Mouse (Mus musculus) hematopoietic stem cell, adult 5-6 weeks (primary cell): ENCODE data around the gene Eif2b2. TPM values are rescaled to one million over a fixed set of nuclear protein-coding genes. Genes with fewer than 3 reads are reported as not detected.

Experiments used
- ATAC-seq, 2 experiments: fragments of 125-278 bp in 1 of 2; replicated peaks in 1 of 2; 2 replicates each; pipeline ENCODE4 v1.8.0; 2016 to 2017; ENCODE audit warnings: inconsistent platforms in 2 of 2, mild to moderate bottlenecking in 2 of 2, moderate number of reproducible peaks in 2 of 2, low read depth in 1 of 2, moderate TSS enrichment in 1 of 2; ENCODE audit not compliant: low FRiP score in 2 of 2, poor library complexity in 2 of 2, severe bottlenecking in 2 of 2, insufficient read depth in 1 of 2, low TSS enrichment in 1 of 2
- total RNA-seq: library from RNA; stranded (forward); fragments of 172-1452, 232-1000 nt; gene quantifications from 2 replicates; pipeline ENCODE4 v1.2.3, GENCODE M21; 2017

The Eif2b2 gene
- total RNA-seq, 1 experiment from 2014 or later: 94.9 TPM

GRCm38 (mm10) chr12:85217733-85218310 is 1.5 kb upstream of the Eif2b2 start:
- ATAC-seq: no peak

GRCm38 (mm10) chr12:85219905-85220290 is 617 bp downstream of the Eif2b2 start:
- no peak; a peak in 1 of 4 replicates for ATAC-seq

DNA sequence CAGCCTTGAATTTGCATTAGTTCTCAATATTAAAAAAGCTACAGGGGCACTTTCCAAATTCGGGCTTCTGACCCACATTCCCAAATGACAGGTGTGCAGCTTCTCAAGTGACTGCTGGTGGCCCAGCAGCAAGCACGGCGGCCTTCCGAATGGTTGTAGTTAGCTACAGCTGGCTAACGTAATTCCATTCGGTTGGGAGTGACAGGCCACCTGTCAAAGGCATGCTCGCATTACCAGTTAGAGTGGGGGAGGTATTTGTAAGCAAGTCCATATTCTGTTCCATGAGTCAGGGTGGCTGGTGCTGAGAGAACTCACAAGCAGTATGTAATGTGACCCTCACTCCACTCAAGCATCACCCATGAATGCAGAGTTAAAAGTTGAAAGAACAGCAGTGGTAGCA is 7.9 kb downstream of the Eif2b2 start:
- no peak for ATAC-seq

DNA sequence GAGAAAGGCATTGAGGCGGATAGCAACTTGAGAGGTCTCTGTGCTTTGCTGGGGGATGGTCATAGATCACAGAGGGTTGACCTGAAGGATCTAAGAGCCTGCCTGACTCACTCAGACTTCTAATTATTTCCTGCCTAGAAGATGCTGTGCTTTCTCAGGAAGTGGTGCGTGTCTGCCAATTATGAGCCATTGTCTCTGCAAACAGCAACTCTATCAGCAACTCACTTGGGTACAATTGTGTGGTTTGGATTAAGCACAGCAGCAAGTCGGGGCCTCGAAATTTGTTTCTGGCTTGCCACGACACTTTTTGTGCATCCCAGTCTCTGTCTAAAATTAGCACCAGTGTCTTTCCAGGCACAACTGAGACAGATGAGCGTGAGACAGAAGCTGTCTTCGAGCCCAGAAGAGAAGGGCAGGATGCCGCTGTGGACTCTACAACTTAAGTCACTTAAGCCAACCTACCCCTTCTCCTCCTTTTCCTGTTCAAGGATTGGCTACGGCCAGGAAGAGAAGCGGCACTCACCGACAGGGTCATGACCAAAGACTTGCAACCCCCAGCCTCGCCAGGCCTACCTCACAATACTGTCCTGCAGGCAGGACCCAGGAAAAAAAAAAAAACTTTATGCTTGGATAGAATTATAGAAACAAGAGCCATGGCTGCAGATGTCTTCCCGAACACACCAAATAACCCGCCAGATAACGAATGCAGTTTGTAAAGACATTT is 8.8 kb downstream of the Eif2b2 start:
- ATAC-seq: no peak

GRCm38 (mm10) chr12:85233376-85234358 is 14.4 kb downstream of the Eif2b2 start:
- ATAC-seq: no peak

DNA sequence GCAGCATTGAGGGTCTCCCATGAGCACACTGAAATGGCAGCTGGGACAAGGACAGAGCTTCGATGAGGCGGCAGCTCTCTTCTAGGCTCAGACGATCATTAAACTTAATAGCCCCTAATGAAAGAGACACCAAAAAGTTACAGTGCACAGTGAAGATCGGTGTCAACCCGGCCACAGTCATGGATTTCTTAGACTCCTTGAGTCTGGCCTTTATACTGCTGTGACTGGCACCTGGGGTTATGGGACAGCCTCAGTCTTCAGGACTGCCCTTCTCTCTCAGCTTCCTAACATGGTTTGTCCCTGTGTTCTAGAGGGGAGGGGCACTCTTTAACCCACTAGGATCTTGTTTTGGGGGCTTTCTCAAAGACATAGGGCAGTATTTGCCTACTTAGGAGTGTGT is 18.3 kb downstream of the Eif2b2 start:
- ATAC-seq: no peak

DNA sequence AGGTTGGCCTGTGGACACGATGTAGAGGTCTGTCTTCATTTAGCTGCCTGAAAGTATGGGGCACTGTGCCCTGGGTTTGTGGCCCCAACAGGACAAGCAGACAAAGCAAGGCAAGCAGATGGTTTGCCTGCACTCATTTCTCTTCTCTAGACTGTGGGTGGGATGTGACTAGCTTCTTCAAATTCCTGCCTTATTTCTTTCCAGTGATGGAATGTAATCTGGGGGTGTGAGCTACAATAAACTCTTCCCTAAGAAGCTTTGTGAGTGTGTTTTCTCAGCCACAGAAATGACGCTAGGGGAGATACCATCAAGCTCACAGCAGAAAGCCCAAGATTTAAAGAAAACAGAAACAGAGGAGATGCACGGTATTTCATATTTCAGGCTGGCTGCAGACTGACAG is 32.8 kb downstream of the Eif2b2 start:
- ATAC-seq: no peak

GRCm38 (mm10) chr12:85256074-85256751 is 36.9 kb downstream of the Eif2b2 start:
- no peak for ATAC-seq

- ATAC-seq: peak; percentile 83 to 92
Observed at GRCm38 (mm10) chr12:85257008-85257639, 37.8 kb downstream of the Eif2b2 start.

GRCm38 (mm10) chr12:85262489-85262888 is 43.2 kb downstream of the Eif2b2 start:
- no peak for ATAC-seq

DNA sequence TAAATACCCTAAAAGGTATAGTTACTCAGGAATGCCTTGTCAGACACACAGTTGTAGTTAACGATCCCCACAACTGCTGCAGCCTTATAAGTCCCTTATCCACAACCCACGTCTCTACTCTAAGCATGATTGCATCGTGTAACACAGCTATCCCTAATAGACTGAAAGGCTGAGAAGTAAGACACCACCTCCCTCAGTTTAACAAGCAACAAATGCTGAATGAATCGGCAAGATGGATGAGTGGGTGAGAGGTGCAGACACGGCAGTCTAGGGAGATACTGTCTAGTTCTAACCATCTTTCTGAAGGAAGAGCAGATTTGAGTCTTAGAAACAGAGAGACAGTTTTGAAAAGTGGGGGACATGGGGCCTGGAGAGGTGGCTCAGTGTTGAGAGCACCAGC is 43.9 kb downstream of the Eif2b2 start:
- ATAC-seq: no peak

- ATAC-seq: no peak
Observed at GRCm38 (mm10) chr12:85264531-85264930, 45.2 kb downstream of the Eif2b2 start.

DNA sequence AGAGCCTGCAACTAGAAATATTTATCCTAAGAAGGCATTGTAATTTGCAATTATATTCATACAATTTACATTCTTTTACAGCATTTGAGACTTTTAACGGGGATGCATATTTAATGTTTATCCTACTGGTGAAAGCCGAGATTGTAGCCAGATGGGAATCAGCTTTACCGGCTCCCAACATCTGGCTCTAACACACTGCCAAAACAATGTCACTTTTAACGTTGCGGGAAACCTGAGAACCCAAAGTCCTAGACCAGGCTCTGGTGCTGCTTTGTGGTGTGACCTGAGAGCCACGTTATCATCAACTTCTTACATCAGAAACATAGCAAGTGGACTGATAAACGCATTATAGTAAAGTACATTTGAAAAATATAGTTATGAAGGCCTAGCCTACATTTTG is 45.7 kb downstream of the Eif2b2 start:
- no peak for ATAC-seq

DNA sequence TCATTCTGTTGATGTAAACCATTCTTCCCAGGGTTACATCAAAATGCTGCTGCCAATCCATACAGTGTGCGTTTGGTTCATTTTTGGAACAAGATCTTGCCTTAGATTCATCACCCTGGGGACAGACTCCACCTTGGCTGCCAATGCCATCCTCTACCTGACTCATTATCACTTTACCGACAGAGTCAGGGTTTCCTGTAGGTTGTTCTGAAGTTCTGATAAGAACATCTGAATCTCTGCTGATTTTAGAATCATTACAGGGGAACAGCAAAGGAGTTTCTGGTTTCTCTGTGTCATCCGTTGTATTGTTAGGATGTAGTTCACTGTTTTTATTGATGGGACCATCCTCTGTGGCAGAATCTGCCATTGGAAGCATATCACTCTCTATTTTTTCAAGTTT is 47.0 kb downstream of the Eif2b2 start:
- no peak for ATAC-seq

GRCm38 (mm10) chr12:85269821-85270220 is 50.5 kb downstream of the Eif2b2 start:
- no peak for ATAC-seq

GRCm38 (mm10) chr12:85270319-85270718 is 51.0 kb downstream of the Eif2b2 start, which contains the start of gene Mlh3:
TSS of gene Mlh3 (minus strand) at chr12:85270599.
- peak; percentile 80 to 90 for ATAC-seq
